Mouse (Mus musculus) cerebellum, adult 9-10 months (tissue): Measurements from ENCODE around the gene Zfp365.

Experiments
- DNase-seq: peaks from one replicate; pipeline ENCODE4 v3.0.0; 2022

Zfp365 gene

DNA sequence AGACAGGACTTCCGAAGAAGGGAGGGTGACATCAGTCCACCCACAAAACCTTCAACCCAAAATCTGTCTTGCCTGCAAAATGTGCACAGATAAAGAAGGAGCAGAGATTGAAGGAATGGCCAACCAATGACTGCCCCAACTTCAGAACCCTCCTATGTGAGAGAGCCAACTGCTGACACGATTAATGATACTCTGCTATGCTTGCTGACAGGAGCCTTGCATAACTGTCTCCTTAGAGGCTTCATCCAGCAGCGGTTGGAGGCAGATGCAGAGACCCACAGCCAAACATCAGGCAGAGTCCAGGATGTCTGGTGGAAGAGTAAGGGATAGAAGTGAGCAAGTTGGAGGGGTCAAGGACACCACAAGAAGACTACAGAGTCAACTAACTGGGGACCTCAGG lies 73.3 kb downstream of the Zfp365 start:
- no peak for DNase-seq

DNA sequence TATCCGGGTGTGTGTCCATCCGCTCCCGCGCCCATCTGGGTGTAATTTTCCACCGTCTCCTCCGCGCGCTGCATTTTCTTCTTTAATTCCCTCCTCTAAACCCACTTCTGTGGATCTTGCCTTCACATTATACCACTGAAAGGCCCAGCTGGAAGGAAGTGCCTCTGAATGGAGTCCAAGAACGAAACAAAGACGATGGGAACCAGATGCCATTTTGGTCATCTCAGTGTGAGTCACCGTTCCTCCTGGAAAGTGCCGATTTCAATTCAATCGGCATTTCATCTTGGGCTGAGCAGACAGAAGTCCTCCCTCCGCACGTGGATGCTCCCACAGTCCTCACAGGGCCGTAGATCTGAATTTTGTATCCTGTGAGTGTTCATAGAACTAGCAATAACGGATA lies 76.0 kb downstream of the Zfp365 start:
- no peak for DNase-seq
